Mouse (Mus musculus) G1E (cell line): ENCODE data around the gene Sit1.

Source experiments
- CTCF ChIP-seq: IDR thresholded peaks from 2 replicates; pipeline ENCODE4 v1.5.1; 2012; ENCODE audit warnings: low read depth, low read length, inconsistent platforms, mixed read lengths
- TAL1 ChIP-seq: conservative IDR thresholded peaks from 2 replicates; pipeline ENCODE4 v1.6.1; 2012; ENCODE audit warnings: low read depth, low read length, inconsistent platforms, mixed read lengths

- no peak for TF ChIP-seq TAL1
- TF ChIP-seq CTCF: no peak
Observed at GRCm38 (mm10) chr4:43507938-43508665, 24.6 kb upstream of the Sit1 start.
